Mouse (Mus musculus) thymus, postnatal 14 days (tissue): ENCODE measurements around the gene Car5b.

ENCODE experiments used
- DNase-seq: peaks from one replicate; pipeline ENCODE4 v3.0.0; 2021

Gene Car5b

DNA sequence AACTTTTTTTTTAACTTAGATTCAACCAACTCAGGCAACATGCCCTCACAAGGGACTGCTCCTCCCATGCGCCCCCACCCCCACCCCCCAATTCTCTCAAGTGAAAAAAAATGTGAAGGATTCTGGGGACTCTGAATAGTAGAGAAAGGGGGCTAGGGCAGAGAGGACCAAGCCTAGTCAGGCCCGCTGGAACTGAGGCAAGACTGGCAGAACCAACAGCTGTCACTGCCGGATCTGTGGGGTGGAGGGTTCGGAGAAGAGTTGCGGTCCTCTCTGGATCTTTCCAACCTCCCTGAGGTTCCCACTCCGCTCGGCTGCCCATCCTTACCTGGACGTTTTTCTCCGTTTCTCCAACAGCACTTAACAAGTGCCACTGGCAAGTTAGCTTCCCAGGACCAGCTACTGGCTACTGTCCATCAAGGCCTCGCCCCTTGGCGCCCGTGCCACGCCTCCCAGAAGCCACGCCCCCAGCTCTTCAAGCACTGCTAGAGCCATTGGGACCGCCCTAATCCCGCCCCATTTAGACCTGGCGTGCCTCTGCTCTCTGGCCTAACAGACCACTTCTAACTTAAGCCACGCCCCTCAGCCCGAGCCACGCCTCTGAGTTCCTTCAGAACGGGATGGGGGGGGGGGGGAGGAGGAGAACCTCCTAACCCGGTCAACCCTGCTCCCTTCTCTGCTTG lies at the start of gene Car5b:
Gene Car5b (minus strand): TSS at position 391 of the 683 bp plus-strand sequence.
- DNase-seq, result peak; percentile 67

DNA sequence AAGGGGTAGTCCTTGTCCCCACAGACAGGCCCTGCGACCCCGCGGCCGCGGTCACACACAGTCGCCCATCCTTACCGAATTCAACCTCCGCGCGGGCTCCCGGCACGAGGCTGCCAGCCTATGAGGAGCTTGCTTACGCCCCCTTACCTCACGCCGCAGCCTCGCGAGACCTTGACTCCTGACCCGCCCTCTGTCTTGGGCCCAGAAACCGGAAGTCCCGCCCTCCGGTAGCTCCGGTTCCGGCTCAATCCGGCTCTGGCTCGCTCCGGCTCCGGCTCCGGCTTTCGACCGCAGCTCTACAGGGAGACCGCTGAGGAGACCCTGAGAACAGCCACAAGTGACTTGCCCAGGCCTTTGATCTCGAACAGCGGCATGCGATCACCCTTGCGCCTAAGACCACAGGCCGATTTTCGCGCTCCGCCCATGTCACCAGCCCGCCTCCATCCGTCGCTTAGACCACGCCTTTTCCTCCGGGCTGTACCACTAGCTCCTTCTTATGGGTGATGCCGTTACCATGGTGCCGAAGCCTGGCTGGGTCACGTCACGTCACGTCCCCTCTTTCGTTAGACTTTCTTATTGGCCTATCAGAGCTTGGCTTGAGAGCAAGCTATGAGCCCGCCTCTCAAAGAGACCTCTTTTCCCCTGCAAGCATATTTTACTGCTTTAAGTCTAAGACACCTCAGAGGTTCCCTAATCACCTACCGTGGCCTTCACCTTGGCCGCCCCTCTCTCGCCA lies 48.4 kb upstream of the Car5b start, which contains the start of gene Siah1b:
Gene Siah1b (minus strand): TSS at position 454 of the 736 bp plus-strand sequence.
- peak; percentile 92 for DNase-seq

DNA sequence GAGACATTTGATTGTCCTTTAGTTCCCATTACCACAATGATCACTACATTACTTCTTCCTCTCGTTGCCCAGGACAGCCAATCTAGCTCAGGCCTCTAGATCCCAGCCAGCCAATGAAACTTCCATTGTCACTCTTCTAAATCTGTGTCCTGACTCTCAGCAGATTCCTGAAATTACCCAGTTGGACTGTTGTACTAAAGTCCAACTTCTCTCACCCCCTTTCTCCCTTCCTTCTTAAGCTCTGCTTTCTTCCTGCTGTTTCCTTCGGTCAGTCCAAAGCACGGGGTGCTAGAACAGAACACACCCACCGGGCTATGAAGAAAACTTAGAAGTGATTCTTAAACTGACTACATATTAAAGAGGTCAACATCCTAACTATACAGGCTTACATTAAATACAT lies 41.2 kb upstream of the Car5b start:
- no peak for DNase-seq

DNA sequence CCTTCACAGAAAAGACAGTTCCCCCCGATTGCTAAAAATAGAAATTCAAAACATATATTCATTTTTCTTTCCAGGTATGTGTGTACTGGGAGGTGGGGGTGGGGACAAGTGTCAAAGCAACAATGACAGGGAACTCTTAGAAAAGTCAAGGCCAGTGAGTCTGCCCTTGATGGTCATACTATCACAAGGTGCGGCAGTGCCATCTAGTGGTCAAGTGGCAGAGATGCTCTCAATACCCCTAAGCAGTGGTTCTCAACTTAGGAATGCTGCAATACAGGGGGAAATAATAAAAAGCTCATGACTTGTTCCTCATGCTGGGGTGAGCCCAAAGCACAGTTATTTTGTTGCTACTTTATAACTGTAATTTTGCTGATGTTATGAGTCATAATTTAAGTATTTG lies 38.4 kb upstream of the Car5b start:
- DNase-seq, result peak; percentile 56

DNA sequence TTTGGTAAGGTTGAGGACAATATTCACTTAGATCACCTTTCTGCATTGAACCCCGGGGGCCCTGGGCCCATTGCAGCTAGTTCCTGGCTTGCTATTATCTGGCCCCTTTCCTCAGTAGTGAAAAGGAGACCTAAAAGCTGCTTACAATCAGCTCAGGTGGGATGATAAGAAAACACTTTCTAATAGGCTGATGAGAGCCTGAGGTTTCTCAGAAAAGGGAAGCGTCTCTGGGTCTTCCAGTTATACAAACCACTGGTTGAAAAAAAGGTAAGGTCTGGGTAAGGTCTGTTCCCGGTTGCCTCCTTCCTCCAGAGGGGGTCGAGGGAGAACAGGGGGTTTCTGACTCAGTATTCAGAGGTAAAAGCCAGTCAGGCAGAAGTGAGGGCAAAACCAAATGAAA lies 31.3 kb upstream of the Car5b start:
- no peak for DNase-seq

DNA sequence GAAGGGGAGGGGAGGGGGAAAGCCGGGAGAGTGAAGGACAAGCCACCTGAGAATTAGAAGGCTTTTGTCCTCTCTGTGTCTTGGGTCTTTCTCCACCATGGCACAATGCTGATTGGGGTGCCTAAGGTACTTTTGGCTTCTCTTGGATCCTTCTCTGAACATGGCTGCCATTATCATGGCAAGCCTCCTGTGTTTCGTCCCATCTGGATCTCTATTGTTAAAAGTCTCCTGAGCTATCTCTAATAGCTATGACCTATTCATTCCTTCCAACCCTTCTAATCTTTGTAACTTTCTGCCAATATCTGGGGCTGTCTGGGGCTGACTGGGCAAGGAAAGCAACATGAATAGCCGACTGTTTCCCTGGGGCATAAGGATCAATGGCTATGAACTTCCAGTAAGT lies 30.7 kb upstream of the Car5b start:
- no peak for DNase-seq

DNA sequence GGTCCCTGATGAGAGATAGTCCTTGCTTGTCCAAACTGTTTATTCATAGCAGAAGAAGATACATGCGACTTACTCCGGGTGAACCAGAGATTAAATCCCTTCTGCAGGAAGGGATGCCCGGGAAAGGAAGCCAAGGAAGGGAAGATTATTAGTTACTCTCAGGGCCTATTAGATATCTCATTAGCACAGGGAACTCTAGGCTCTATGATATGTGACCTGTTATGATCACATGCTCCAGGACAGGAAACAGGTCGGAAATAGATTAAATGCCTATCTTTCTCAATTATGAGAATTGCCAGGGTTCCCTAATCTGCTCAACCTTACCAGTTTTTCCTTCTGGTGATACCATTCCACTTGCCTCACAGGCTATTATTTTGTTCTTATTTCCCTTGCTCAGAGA lies 27.9 kb upstream of the Car5b start:
- no peak for DNase-seq

DNA sequence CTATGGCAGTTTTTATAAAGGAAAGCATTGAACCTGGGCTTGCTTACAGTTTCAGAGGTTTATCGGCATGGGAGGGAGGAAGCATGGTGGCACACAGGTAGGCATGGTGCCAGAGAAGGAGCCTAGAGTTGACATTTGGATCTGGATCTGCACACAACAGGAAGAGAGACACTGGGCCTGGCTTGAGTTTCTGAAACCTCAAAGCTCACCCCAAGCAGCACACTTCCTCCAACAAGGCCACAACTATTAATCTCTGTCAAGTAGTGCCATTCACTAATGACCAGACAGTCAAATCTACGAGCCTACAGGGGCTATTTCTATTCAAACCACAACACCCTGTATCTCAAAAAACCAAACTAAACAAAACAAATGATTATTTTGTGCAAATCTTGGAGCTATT lies 18.9 kb upstream of the Car5b start:
- no peak for DNase-seq

DNA sequence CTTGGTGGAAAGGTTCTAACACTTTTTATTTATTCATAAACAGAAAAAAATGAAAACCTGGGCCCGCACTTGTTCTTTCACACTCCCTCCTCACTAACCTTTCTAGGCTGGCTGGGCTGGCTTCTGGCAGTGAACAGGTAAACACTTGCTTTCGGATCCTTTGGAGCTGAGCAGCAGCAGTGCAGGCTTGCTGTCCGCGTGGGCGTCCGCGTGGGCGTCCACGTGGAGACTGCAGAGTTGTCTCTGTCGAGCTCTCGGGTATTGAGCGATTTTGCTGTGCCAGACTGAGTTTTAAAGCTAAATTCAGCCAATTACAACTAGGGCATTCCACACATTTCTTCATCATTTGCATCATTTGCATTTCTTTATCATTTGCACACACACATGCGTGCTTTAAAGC lies 14.3 kb upstream of the Car5b start:
- DNase-seq, result no peak

DNA sequence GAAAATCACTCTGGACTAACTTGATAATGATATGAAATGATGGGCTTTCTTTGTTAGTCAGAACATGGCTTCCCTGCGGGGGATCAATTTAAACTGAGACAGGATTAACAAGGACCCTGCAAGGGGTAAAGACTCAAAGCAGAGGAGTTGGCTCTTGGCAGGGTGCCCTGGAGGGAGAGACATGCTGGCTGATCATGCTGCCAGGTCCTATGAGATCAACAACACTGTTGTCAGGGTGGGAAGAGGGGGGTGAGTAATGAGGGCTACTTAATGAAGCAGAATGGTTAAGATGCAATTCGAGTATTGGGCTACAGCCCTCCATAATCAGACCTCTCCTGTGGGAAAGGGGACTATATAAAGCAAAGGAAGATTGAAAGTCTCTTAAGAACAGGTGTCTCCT lies 11.1 kb upstream of the Car5b start:
- no peak for DNase-seq

DNA sequence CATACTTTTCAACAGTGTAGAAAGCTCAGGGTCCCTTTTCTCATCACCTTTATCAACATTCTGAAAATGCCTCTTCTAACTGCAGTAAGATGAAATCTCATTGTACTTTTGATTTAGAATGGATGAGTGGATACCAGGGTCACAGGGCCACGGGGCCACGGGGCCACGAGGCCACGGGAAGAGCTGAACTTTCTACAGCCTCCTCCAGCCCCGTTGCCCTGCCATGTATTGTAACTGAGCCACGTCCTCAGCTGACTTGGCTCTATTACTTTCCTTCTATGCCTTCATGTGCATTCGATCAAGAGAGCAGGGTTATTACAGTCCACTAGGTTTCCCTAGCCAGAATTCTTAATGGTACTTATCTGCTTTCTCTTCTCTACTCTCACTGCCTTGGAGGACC lies 8.1 kb upstream of the Car5b start:
- DNase-seq, result no peak

DNA sequence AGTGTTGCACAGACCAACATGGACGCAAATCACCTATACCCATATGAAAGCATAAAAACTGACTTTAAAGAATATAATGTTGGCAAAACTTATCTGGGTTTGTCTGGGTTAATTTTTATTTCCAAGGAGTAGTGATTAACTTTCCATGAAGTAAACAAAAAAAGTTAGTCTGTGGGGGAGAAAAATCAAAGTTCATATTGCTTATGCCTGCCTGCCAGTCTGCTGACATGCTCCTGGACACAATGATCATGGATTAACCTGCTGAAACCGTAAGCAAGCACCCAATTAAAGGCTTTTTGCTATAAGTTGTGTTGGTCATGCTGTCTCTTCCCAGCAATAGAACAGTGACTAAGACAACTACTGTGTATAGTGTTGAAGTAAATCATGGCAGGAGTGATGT lies 7.6 kb upstream of the Car5b start:
- no peak for DNase-seq

DNA sequence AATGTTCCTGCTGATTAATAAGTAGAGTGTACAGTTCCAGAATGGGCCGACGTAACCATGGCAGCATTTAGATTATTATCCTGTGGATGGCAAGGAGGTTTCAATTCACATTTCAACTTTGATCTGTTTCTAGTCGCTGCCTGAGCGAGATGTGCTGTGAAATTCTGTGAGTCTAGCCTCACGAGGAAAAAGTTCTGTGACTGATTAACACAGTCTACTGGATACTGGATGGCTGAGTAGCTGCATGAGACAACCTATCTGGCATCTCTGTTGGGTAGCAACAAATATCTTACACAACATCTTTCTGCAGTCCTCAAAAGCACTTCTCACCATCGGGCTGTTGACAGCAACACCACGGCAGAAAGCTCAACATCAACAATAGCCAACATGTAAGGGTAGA lies 4.7 kb upstream of the Car5b start:
- no peak for DNase-seq

DNA sequence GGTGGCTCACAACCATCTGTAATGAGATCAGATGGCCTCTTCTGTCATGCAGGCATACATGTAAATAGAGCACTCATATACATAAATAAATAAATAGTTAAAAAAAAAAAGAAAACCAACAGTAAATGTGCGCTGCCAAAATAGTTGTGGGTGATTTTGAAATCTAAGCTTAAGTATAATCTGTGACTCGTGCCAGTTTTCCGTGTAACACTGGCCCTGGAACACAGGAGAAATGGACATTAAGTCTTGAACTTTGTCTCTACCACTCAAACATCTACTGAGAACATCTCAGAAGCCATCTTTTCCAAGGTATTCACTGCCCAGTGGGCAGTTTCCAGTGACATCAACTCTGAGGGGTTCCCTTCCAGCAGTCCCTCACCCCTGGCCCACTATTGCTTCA lies 12.2 kb downstream of the Car5b start:
- no peak for DNase-seq

DNA sequence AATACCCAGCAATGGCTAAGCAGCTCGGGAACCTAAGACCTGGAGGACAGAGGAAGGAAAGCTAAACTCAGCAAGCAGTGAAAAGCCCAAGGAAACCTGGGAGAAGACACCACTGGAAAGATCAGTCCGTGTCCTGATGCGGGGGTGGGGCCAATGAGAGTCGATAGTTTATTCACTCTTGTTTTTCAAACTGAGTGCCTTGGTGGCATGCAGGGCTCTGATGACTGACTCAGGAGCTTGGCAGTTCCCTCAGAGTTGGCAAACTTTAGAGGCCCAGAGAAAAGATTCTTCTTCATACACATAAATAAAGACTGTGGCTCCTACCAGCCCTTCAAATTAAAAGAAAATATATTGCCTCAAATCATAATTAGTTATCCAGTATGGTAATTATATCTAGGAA lies 12.8 kb downstream of the Car5b start:
- no peak for DNase-seq

DNA sequence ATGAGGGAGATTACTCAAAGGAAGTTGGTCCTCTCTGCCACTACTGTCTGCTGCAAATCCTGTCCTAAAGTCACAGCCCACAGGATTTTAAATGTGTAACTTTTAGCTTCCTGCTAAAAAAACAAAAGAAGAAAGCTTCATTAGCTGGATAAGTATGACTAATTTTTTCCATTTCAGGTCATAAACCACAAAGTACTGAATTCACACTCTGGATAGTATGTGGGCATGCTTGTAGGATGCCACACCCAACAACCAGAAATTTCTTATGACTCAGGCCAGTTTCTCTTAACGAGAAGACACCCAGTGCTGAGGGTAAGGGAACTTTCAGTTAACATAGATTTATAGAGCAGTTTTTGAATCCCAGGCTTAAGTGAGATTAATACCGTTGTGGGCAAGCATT lies 14.5 kb downstream of the Car5b start:
- no peak for DNase-seq

DNA sequence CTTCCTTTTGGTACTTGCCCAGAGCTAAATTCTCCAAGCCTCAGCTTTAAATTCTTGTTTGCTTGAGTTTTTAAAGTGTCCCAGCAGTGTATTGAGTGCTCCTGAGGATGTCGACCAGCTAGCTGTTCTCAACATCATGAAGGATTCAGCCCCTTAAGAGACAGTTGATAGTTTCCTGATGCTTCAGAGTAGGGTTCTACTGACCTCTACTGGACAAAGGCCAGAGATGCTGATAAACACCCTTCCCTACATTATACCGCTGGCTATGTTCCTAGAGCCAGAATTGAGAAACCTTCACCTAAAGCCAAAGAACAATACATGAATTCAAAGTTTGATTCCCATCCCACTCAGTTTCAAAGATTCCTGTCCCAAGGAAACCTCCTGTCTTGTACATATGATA lies 23.0 kb downstream of the Car5b start:
- DNase-seq, result no peak

DNA sequence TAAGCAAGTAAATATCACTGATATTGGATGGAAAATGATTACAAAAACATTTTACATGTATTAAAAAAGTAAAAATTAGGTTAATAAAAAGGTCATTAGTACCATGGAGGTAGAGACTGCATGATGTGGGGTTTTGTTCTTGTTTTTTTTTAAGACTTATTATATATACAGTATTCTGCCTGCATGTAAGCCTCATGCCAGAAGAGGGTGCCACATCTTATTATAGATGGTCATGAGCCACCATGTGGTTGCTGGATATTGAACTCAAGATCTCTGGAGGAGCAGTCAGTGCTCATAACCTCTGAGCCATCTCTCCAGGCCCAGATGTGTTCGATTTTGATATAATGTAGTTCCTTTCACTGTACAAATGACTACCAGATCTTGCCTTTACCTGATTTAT lies 27.9 kb downstream of the Car5b start:
- peak; percentile 3 for DNase-seq

DNA sequence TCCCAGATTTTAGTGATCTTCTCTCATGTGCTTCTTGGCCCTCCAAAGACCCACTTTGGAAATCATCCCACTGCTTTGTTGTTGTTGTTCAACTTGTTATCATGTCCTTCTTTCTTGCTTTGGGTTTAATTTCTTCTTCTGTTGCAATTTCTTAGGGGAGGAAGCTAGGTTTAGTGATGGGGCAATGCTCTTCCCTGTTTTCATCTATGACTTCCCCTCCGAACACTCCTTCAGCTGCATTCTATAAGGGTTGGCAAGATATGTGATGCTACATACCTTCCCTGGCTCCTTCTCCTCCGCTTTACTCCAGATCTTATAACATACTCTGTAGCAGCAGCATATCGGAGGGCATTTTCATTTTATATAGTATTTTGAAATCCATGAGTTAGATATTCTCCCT lies 31.0 kb downstream of the Car5b start:
- no peak for DNase-seq

DNA sequence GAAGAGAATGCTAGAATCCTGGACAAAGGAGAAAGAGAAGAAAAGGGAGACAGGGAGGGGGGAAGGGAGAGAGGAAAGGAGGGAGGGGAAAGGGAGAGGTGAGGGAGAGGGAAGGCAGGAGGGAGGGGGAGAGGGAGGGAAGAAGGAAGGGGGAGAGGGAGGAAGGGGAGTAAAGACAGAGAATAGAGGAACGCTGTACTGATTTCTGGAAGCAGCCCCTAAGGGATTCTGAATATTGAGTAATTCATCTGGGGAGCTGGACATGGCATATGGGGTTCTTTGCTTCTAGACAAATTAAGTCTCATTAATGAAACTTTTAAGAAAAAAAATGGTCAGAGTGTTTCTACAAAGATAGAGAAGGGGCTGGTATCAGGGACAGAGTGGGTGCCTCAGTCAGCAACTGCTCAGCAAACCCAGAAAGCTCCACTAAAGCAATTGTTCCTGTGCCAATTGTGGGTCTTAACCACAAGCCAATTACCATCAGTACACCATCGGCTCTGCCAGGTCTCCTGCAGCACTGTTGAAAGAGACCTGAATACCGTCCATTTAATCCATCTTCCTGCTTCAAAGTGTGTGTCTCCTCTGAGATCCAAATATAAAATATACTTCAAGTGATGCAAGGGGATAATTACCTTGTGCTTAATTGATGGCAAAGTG lies 40.0 kb downstream of the Car5b start:
- DNase-seq, result no peak

DNA sequence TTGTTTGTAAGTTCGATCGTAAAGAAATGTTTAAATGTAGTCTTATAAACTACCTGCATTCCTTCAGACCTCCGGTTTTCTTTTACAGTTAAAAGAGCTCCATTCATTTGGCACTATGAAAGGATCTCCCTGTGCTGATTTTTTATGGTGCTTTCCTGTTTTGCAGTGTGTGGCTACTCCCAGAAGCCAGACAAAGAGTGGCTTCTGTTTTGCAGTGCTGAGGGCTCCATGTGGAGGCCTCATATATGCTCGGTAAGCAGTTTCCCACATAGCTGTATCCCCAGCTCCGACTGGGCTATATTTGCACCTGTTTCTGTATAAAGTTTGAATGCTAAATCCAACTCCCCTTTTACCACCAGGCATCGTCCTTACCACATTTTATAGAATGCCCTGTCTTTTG lies 45.7 kb downstream of the Car5b start:
- no peak for DNase-seq

DNA sequence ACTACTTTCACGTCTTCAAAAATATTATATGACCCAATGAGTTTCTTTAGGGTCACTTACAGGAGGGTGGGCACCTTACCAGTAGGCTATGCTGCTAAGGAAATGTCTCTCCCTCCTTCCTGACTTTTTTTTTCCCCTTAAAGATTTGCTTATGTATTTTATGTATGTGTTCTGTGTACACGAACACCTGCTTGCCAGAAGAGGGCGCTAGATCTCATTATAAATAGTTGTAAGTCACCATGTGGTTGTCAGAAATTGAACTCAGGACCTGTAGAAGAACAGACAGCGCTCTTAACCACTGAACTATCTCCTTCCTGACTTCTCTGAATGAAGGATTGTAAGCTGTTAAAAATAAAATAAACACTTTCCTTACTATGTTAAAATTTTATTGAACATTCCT lies 46.3 kb downstream of the Car5b start:
- no peak for DNase-seq

DNA sequence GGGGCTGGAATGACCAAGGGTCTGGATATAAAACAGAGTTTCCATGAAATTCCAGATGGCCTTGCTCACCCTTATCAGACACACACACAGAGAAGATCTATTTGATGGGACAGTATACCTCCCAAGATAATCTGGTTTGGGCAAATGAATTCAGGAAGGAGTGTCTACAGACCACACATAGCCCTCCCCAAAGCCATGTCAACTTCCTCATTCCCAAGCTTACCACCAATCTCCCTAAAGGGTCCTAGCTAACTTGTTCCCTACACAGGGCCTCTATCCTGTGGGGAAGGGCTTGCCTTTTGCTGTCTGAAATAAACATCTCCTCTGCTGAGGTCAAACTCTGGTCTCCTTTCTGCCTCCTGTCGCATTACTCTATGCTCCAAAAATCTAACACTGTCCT lies 46.7 kb downstream of the Car5b start:
- no peak for DNase-seq

DNA sequence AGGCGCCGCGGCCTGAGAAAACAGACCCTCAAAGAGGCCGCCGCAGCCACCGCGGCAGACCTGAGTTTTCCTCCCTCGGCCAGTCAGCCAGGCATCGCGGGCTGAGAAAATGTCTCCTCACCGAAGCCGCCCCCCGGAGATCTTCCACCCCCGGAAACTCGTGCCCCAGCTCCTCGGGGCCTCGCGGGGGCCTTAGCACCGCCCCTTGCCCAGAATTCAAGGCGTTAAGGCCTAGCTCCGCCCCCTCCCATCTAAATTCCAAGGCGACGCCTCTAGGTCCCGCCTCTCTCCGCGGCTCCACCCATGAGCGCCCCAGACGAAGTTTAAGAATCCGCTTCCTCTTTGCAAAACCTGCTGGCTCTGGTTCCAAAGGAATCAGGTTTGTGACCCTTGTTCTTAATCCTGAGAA lies 69.3 kb downstream of the Car5b start, which contains the start of gene Zrsr2:
Gene Zrsr2 (minus strand): TSS at position 195 of the 409 bp plus-strand sequence.
- DNase-seq, result peak; percentile 93
